Mouse (Mus musculus): Measurements from ENCODE around the gene Homer1.

DNA sequence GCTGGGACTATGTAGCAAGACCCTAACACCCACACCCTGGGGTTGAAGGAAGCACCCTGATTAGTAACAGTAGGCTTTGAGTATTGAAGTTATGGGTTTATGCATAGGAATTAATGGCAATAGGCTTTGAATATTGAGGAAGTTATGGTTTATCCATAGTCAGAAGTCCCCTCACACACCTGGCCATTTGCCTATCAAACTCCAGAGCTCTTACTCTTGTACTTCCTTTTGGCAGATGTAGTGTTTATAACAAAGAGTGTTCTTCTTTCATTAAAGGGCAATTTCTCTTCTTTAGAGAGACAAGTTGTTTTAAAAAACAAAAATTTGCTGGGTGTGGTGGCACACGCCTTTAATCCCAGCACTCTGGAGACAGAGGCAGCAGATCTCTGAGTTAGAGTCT, 79.1 kb downstream of the Homer1 start:
- TF ChIP-seq CTCF (IDR thresholded peaks at IDR 0.05; ENCODE audit: control insufficient read depth, insufficient read depth, low read length), result no peak
- no peak for TF ChIP-seq POLR2A (IDR thresholded peaks at IDR 0.05; ENCODE audit: borderline replicate concordance, control insufficient read depth, low read depth, low read length)
